Mouse (Mus musculus) heart, embryonic 11.5 days (tissue): ENCODE results near the gene Grik5. TPM values are rescaled to one million over a fixed set of nuclear protein-coding genes. Genes with fewer than 3 reads are reported as not detected.
"Not testable (repeated sequence)": the region's sequence is repeated elsewhere in the genome, so short reads cannot be mapped to it uniquely, and the experiment has no call there.

Experiments used
- ATAC-seq: fragments of 200-750 bp; cut with Nextera tagmentation; replicated peaks from 2 replicates; pipeline ENCODE4 v1.8.0; 2017; ENCODE audit warnings: moderate library complexity; ENCODE audit not compliant: insufficient number of reproducible peaks, low FRiP score, low TSS enrichment
- H3K27ac ChIP-seq: fragments of 300-500 bp; sonication (generic); 2 replicates; pipeline ENCODE4 v1.5.1; 2014; ENCODE audit warnings: mild to moderate bottlenecking, low read depth, low read length
- H3K27me3 ChIP-seq: fragments of 300-500 bp; sonication (generic); 2 replicates; pipeline ENCODE4 v1.6.1; 2014; ENCODE audit warnings: mild to moderate bottlenecking, low read length, mixed read lengths; ENCODE audit not compliant: control insufficient read depth, insufficient read depth
- H3K36me3 ChIP-seq: fragments of 300-500 bp; sonication (generic); 2 replicates; pipeline ENCODE4 v1.6.1; 2014; ENCODE audit warnings: mild to moderate bottlenecking, low read length, moderate library complexity, mixed read lengths; ENCODE audit not compliant: control insufficient read depth, insufficient read depth
- H3K4me1 ChIP-seq: fragments of 300-500 bp; sonication (generic); 2 replicates; pipeline ENCODE4 v1.6.1; 2014; ENCODE audit warnings: low read length; ENCODE audit not compliant: control insufficient read depth, insufficient read depth
- H3K4me2 ChIP-seq: fragments of 300-500 bp; sonication (generic); 2 replicates; pipeline ENCODE4 v1.6.1; 2014; ENCODE audit warnings: mild to moderate bottlenecking, moderate library complexity
- H3K4me3 ChIP-seq: fragments of 300-500 bp; sonication (generic); 2 replicates; pipeline ENCODE4 v1.5.1; 2014; ENCODE audit warnings: low read depth, low read length
- H3K9ac ChIP-seq: fragments of 300-500 bp; sonication (generic); 2 replicates; pipeline ENCODE4 v1.6.1; 2014; ENCODE audit warnings: mild to moderate bottlenecking, low read depth, low read length, moderate library complexity
- H3K9me3 ChIP-seq: fragments of 300-500 bp; sonication (generic); replicated peaks from 2 replicates; pipeline ENCODE4 v1.6.1; 2016; ENCODE audit warnings: low read length; ENCODE audit not compliant: control insufficient read depth
- WGBS: fragments of 180-500 bp; shearing (Covaris S2); extraction: QIAGEN DNeasy Blood & Tissue Kit; methylation state at CpG from one replicate; pipeline ENCODE4 v1.1.7; 2014; ENCODE audit not compliant: insufficient replicate concordance; 5-methylcytosine and 5-hydroxymethylcytosine counted together
- polyA plus RNA-seq: library from polyadenylated mRNA; unstranded; fragments of >200 nt; fragmentation: Nextera tagmentation; extraction: Ambion mirVana; gene quantifications from 2 replicates; pipeline ENCODE4 v1.2.1, GENCODE M21; 2014

Grik5 gene
- polyA plus RNA-seq, 1 experiment from 2014 or later: 8.1 TPM

DNA sequence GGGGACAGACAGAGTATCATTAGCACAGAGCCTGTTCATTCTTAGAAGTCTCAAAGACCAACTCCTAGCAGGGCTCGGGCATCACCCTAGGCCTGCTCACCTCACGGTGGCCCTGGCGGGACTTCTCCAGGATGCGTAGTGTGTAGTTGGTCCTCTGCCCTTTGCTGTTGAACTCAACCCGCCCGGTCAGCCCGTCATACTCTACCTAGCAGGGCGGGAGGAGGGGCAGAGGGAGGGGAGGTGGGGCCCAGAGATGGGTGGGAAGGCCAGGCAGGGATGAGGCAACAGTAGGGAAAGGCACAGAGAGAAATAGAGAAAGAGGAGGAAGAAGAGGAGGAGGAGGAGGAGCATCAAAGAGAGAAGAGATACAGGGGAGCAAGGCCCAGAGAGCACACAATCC lies 13.8 kb downstream of the Grik5 start:
- Histone ChIP-seq H3K27ac (no peak overlapping the region), H3K9me3 (no peaks in the 10 kb centered on the region), H3K4me1 (peaks cover 10% of the 10 kb centered on the region), H3K36me3 (peaks cover 59% of the 10 kb centered on the region), H3K4me3 (no peak overlapping the region), H3K4me2 (no peak overlapping the region), H3K27me3 (no peaks in the 10 kb centered on the region), H3K9ac (no peak overlapping the region)
- no peak for ATAC-seq
- 78% methylated on average over 8 of the region's 8 CpGs for WGBS

DNA sequence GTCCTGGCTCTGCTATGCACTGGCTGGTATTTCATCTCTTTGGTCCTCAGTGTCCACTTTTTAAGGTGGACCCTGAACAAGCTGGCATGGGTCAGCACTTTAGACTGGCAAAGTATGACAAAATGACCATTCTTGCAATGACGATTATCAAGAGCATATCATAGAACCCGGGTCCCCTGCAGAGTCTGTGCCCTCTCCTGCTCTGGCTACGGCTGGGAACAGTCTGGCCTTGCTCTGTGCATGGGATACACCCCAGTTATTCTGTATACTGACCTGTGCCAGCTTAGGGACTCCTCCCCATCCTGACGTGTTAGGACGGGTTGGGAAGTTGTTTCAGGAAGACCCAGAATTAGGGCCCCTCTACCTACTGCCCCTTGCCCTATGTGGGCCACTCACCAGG lies 14.3 kb downstream of the Grik5 start:
- Histone ChIP-seq H3K36me3 (peaks cover 54% of the 10 kb centered on the region), H3K9ac (no peak overlapping the region), H3K4me3 (no peak overlapping the region), H3K4me1 (peaks cover 10% of the 10 kb centered on the region), H3K27me3 (no peaks in the 10 kb centered on the region), H3K9me3 (no peaks in the 10 kb centered on the region), H3K27ac (no peak overlapping the region), H3K4me2 (no peak overlapping the region)
- 86% methylated on average over 5 of the region's 5 CpGs for WGBS
- no peak for ATAC-seq

DNA sequence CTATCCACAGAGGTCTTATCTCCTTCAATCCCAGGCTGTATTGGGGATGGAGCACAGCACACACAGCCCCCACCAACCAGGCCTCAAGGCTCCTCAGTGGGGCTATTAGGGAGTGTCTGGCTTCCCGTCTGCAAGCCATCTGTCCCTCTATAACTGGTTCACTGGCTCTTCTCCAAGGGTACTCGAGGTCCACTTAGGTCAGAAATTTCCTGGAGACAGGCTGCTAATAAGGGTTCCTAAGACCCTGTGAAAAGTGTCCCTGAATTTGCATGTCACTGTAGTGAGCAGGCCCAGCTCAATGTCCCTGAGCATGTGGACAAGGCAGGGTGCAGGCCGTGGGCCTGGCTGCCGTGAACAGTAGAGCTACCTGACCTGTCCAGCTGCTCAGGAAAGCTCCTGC lies 15.2 kb downstream of the Grik5 start:
- no peaks in the 10 kb centered on the region for H3K27me3 ChIP-seq
- 0 out of 2 replicates have a peak, but pooled peaks have one; percentile 43 for ATAC-seq
- no peak overlapping the region for H3K9ac ChIP-seq
- peaks cover 48% of the 10 kb centered on the region for H3K36me3 ChIP-seq
- H3K4me2 ChIP-seq: no peak overlapping the region
- H3K9me3 ChIP-seq: no peaks in the 10 kb centered on the region
- WGBS: 33% methylated on average over 4 of the region's 4 CpGs
- H3K4me3 ChIP-seq: no peak overlapping the region
- H3K4me1 ChIP-seq: peaks cover 10% of the 10 kb centered on the region
- peak overlapping the region; percentile 51; the same call in 1 of the 2 replicates for H3K27ac ChIP-seq

DNA sequence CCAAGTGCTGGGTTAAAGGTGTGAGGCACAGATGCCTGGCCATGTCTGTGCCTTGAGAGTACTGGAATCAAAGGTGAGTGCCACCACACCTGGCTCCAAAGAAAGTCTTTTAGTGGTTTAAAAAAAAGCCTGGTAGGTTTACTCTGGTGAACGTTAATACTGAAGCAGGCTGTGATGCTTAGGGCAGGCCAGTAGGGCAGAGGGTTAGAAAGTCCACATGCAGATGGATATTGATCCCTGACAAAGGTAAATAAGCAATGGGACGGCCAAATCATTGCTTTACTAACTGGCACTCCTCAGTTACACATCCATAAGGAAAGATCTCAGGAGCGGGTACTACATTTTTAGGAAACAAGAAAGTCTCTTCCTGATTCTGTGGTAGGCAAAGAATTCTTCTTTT lies 19.6 kb downstream of the Grik5 start:
- peaks cover 30% of the 10 kb centered on the region for H3K36me3 ChIP-seq
- H3K4me2 ChIP-seq: no peak overlapping the region
- H3K9ac ChIP-seq: no peak overlapping the region
- H3K27me3 ChIP-seq: no peaks in the 10 kb centered on the region
- no peak for ATAC-seq
- H3K4me1 ChIP-seq: peaks cover 15% of the 10 kb centered on the region
- 89% methylated on average over 3 of the region's 3 CpGs for WGBS
- H3K27ac ChIP-seq: no peak overlapping the region
- no peaks in the 10 kb centered on the region for H3K9me3 ChIP-seq
- H3K4me3 ChIP-seq: no peak overlapping the region

DNA sequence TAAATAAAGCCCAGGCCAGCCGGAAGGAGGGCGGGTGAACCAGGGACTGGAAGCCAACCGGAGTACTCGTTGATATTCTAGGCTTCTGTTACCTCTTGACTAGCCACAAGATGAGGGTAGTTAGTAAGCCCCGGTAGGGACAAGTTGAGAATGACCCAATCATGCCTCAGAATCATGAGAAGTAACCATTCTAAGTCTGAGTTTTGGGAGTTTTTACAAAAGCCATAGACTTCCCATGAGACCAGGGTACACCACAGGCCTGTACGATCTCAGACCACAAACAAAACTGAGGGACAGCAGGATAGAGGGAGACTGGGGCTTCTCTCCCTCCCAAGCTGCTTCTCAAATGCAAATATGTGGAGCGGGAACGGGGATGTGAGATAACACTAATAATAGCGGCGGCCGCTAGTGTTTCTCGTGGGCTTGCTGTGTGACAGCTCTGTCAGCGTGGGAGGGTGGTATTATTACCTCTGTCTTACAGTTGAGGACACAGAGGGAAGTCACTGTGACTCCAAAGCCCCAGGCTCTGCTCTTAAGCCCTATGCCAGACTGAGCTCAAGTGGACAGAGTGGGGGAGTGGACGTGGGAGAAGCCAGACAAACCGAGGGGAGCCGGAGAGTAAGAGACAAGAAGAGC lies 22.7 kb downstream of the Grik5 start:
- Histone ChIP-seq H3K36me3 (peaks cover 22% of the 10 kb centered on the region), H3K27ac (no peak overlapping the region), H3K9me3 (no peaks in the 10 kb centered on the region), H3K4me2 (no peak overlapping the region), H3K4me1 (peaks cover 5% of the 10 kb centered on the region), H3K4me3 (no peak overlapping the region), H3K27me3 (no peaks in the 10 kb centered on the region), H3K9ac (no peak overlapping the region)
- WGBS: 63% methylated on average over 16 of the region's 16 CpGs
- no peak for ATAC-seq

DNA sequence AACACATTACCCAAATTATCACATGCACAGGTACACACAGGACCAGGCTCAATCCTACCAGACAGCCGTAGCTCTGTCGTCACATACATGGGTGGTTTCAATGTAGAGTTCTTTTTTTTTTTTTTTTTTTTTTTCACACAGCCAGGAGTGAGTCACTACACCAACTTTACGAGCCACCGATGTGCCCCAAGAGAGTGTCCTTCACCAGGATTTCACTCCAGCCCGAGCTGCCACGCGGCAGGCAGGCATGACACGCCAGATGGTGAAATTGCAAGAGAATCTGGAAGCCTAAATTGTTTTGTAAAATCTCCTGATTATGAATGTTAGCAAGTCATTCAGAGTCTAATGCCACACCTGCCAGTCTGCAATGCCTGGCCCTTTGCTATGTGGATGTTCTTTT lies 24.8 kb downstream of the Grik5 start:
- no peak for ATAC-seq
- H3K4me2 ChIP-seq: no peak overlapping the region
- H3K36me3 ChIP-seq: peaks cover 17% of the 10 kb centered on the region
- no peak overlapping the region for H3K9ac ChIP-seq
- no peak overlapping the region for H3K27ac ChIP-seq
- H3K9me3 ChIP-seq: no peaks in the 10 kb centered on the region
- no peaks in the 10 kb centered on the region for H3K27me3 ChIP-seq
- no peak overlapping the region for H3K4me3 ChIP-seq
- WGBS: 87% methylated on average over 8 of the region's 8 CpGs
- H3K4me1 ChIP-seq: peaks cover 5% of the 10 kb centered on the region

DNA sequence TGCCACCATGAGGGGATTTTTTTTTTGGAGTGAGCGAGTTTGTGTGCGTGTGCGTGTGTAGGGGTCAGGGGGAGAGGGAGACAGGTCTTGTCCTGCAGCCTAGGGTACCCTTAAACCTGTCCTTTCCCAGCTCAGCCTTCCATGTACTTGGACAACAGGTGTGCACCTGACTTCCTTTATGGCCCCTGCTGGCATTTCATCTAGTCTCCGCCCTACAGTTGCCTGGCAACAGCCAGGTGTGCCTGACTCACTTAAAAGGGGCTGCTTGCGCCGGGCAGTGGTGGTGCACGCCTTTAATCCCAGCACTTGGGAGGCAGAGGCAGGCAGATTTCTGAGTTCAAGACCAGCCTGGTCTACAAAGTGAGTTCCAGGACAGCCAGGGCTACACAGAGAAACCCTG lies 27.5 kb downstream of the Grik5 start:
- H3K9ac ChIP-seq, H3K4me2 ChIP-seq, H3K4me3 ChIP-seq, H3K9me3 ChIP-seq, H3K4me1 ChIP-seq, ATAC-seq, H3K27ac ChIP-seq, H3K27me3 ChIP-seq: not testable (repeated sequence)
- H3K36me3 ChIP-seq: peaks cover 24% of the 10 kb centered on the region
- WGBS: 80% methylated on average over 7 of the region's 7 CpGs

DNA sequence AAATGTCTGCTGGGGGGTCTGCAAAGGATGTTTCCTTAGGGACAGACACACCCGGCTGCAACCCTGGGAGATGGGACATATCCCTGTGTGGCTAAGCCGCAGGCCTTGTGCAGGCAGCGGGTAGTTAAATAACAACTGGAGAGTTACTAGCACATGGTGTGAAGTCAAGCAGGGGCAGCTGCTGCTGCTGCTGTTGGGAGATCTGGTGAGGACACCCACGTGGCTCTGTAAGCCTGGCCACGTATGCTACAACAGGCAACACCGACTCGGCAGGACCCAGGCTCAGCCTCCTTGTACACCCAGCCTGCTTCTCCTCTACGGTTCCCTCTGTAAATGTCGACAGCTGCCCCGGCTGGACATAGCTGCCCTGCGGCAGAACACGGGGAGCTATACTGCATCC lies 30.2 kb downstream of the Grik5 start:
- Histone ChIP-seq H3K4me3 (no peak overlapping the region), H3K27me3 (no peaks in the 10 kb centered on the region), H3K4me1 (no peaks in the 10 kb centered on the region), H3K4me2 (no peak overlapping the region), H3K9me3 (no peaks in the 10 kb centered on the region), H3K27ac (no peak overlapping the region), H3K36me3 (peaks cover 25% of the 10 kb centered on the region), H3K9ac (no peak overlapping the region)
- ATAC-seq: no peak
- WGBS: 81% methylated on average over 12 of the region's 12 CpGs

DNA sequence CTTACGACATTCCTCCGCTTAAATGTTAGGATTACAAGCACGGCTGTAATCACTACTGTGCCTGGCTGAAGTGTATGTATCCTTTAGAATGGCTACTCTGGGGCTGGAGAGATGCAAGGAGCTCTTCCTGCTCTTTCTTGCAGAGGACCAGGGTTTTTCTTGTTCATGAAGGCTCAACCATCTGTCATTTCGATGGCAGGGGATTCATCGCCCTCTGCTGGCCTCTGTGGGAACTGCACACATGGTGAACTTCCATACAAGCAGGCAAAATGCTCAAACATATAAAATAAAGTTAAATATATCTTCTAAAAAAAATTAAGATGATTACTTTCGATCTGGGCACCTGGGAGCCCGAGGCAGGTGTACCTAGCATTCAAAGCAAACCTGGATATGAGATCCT lies 36.2 kb downstream of the Grik5 start:
- H3K4me2 ChIP-seq: no peak overlapping the region
- no peak overlapping the region for H3K27ac ChIP-seq
- WGBS: 57% methylated on average over 7 of the region's 7 CpGs
- ATAC-seq: no peak
- H3K9ac ChIP-seq: no peak overlapping the region
- no peaks in the 10 kb centered on the region for H3K4me1 ChIP-seq
- peaks cover 8% of the 10 kb centered on the region; the same call in 1 of the 2 replicates for H3K36me3 ChIP-seq
- H3K27me3 ChIP-seq: no peaks in the 10 kb centered on the region
- no peaks in the 10 kb centered on the region for H3K9me3 ChIP-seq
- H3K4me3 ChIP-seq: no peak overlapping the region
